Mouse (Mus musculus): ENCODE data around the gene Ptprt.

DNA sequence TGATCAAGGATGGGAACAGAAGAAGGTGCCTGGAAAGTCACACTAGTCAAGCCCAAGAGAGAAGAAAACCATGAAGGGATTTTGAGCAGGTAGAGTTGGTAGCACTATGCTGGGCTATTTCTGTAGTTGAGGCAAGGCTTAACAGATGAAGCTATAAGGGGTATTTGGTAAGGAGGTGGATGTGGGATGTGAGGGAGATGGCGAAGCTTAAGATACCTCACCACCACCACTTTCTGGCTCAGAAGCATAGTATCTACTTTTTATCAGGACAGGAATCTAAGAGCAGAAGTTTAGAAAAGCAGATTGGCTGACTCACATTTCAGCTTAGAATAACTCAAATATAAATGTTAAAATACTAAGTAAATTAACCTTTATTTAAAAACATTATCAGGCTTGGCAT is 802.1 kb downstream of the Ptprt start:
- TF ChIP-seq CTCF (IDR thresholded peaks at IDR 0.05; ENCODE audit: borderline replicate concordance, insufficient read depth, low read depth, low read length) (no peak), POLR2A (IDR thresholded peaks at IDR 0.05; ENCODE audit: borderline replicate concordance, insufficient read depth, low read length) (no peak)

Data from cerebellum, adult 2 months (tissue).